Mouse (Mus musculus) ES-Bruce4 (cell line): ENCODE measurements around the gene Ina.

ENCODE experiments used
- CTCF ChIP-seq: IDR thresholded peaks from one replicate; pipeline ENCODE4 v1.8.1; 2011; ENCODE audit warnings: low read depth, low read length
- EP300 ChIP-seq: IDR thresholded peaks from 2 replicates; pipeline ENCODE4 v1.6.1; 2011; ENCODE audit warnings: low read depth, low read length; ENCODE audit not compliant: insufficient read depth
- POLR2A ChIP-seq: IDR thresholded peaks from one replicate; pipeline ENCODE4 v1.8.1; 2011; ENCODE audit warnings: low read length; ENCODE audit not compliant: insufficient read depth

DNA sequence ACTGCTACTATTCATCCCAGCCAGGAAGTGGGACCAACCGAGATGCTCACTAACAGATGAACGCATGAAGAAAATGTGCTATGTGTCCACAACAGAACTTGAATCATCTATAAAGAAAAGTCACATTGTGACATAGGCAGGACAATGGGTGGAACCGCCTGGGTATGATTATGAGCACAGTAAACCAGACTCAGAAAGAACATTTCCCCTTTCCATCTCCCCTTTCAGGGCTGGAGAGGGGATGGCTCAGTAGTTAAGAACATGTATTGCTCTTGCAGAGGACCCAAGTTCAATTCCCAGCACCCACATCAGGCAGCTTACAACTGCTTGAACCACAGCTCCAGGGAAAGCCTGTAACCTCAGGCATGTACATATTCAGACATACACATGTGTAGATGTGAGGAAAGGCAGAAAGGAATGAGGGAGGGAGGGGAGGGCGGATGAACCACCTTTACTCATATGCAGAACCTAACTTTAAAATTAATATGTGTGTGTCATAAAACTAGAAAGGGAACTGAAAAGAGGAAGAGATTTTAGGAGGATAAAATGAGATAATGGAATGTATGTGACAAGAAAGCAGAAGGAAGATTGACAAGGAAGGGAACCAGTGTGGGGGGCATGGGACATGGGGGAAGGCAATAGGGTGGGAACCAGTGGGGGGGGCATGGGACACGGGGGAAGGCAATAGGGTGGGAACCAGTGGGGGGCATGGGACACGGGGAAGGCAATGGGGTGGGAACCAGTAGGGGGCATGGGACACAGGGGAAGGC, 10.6 kb upstream of the Ina start:
- TF ChIP-seq POLR2A (no peak), CTCF (no peak), EP300 (no peak)
